Mouse (Mus musculus) liver, embryonic 13.5 days (tissue): ENCODE data around the gene Gm17359. TPM values are rescaled to one million over a fixed set of nuclear protein-coding genes. Genes with fewer than 3 reads are reported as not detected.

ENCODE experiments used
- ATAC-seq: fragments of 200-750 bp; cut with Nextera tagmentation; 2 replicates; pipeline ENCODE4 v1.8.0; 2017; ENCODE audit warnings: low read depth, mild to moderate bottlenecking, moderate number of reproducible peaks, moderate library complexity
- DNase-seq: peaks from one replicate; pipeline ENCODE4 v3.0.0; 2022
- H3K27ac ChIP-seq: fragments of 300-500 bp; sonication (generic); 2 replicates; pipeline ENCODE4 v1.5.1; 2015; ENCODE audit warnings: moderate library complexity, mild to moderate bottlenecking, inconsistent platforms
- H3K27me3 ChIP-seq: fragments of 300-500 bp; sonication (generic); 2 replicates; pipeline ENCODE4 v1.6.1; 2015; ENCODE audit warnings: mild to moderate bottlenecking, inconsistent platforms
- H3K36me3 ChIP-seq: fragments of 300-500 bp; sonication (generic); 2 replicates; pipeline ENCODE4 v1.6.1; 2015; ENCODE audit warnings: mild to moderate bottlenecking, inconsistent platforms
- H3K4me1 ChIP-seq: fragments of 300-500 bp; sonication (generic); replicated peaks from 2 replicates; pipeline ENCODE4 v1.6.1; 2015; ENCODE audit warnings: inconsistent platforms
- H3K4me2 ChIP-seq: fragments of 300-500 bp; sonication (generic); 2 replicates; pipeline ENCODE4 v1.6.1; 2015; ENCODE audit warnings: inconsistent platforms, mild to moderate bottlenecking, moderate library complexity
- H3K4me3 ChIP-seq: fragments of 300-500 bp; sonication (generic); replicated peaks from 2 replicates; pipeline ENCODE4 v1.5.1; 2015; ENCODE audit warnings: mild to moderate bottlenecking, inconsistent platforms
- H3K9ac ChIP-seq: fragments of 300-500 bp; sonication (generic); 2 replicates; pipeline ENCODE4 v1.6.1; 2015; ENCODE audit warnings: mild to moderate bottlenecking, inconsistent platforms
- H3K9me3 ChIP-seq: fragments of 300-500 bp; sonication (generic); replicated peaks from 2 replicates; pipeline ENCODE4 v1.6.1; 2016; ENCODE audit warnings: inconsistent platforms
- WGBS: fragments of 180-500 bp; shearing (Covaris S2); methylation state at CpG from one replicate; pipeline ENCODE4 v1.1.7; 2015; ENCODE audit not compliant: insufficient replicate concordance; 5-methylcytosine and 5-hydroxymethylcytosine counted together
- polyA plus RNA-seq: library from polyadenylated mRNA; unstranded; fragments of >200 nt; fragmentation: Nextera tagmentation; extraction: Ambion mirVana; gene quantifications from 2 replicates; pipeline ENCODE4 v1.2.1, GENCODE M21; 2015

The Gm17359 gene
- polyA plus RNA-seq, 1 experiment from 2014 or later = not detected

DNA sequence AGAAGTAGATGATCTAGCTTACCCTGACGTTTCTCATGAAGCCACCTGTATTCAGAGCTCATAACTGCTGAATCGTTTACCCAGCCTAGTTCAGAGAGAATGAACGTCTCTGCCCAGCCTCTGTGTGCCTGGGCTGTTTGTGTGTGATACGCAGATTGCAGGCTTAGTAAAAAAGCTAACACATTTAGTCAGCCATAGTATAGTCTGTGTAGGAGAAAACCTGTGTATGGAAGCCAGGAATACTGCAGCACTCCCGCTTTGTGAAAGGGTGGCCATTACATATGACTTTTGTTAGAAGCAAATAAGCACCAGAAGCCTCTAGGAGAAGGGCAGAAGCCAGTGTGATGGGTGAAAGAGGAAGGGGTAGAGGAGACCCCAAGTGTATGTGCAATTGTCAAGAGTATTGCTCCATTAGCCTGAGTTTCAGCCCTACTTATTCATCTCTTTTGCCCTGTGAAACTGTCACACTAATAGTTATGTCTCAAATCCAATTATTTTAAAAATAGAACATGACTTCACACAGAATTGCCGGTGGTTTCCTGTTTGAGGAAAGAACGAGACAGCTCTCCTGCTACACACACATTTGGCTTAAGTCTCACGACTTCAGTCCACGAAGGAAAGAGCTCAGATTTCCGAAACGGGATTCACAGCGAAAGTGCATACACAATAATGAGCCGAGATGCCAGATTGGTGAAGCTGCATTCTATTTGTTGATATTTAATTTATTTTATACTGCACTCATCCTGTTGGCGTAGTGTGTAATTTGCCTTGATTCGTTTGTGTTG is 24.0 kb downstream of the Gm17359 start:
- WGBS = 42% methylated on average over 15 of the region's 15 CpGs
- H3K9ac ChIP-seq = no peak overlapping the region
- no peak overlapping the region for H3K4me2 ChIP-seq
- no peaks in the 10 kb centered on the region for H3K27me3 ChIP-seq
- H3K9me3 ChIP-seq = no peaks in the 10 kb centered on the region
- H3K4me1 ChIP-seq = no peaks in the 10 kb centered on the region
- DNase-seq (no peak), ATAC-seq (no peak)
- H3K27ac ChIP-seq = no peak overlapping the region
- no peak overlapping the region for H3K4me3 ChIP-seq
- H3K36me3 ChIP-seq = no peaks in the 10 kb centered on the region

DNA sequence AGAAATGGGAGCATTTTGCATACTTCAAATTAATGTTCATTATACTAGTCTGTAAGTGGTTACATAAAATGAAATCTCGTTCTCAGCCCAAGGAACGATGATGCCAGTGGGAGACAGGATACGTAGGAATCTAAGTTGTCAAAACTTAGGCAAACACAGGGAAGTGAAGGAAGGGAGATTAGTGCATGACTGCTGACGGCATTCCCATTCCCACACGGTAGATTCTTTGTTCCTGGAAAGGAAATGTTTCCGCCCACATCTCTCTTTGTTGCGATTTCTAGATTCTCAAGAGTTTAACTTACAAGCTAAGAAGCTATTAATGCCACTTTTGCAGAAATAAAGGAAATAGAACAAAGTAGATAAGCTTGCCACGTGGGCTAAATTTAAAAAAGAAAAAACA is 29.6 kb downstream of the Gm17359 start:
- Histone ChIP-seq H3K27ac (no peak overlapping the region), H3K9me3 (no peaks in the 10 kb centered on the region), H3K4me1 (no peaks in the 10 kb centered on the region), H3K4me3 (no peak overlapping the region), H3K4me2 (no peak overlapping the region), H3K36me3 (no peaks in the 10 kb centered on the region), H3K9ac (no peak overlapping the region), H3K27me3 (no peaks in the 10 kb centered on the region)
- no peak for ATAC-seq
- DNase-seq = no peak
- WGBS = 55% methylated on average over 8 of the region's 8 CpGs

DNA sequence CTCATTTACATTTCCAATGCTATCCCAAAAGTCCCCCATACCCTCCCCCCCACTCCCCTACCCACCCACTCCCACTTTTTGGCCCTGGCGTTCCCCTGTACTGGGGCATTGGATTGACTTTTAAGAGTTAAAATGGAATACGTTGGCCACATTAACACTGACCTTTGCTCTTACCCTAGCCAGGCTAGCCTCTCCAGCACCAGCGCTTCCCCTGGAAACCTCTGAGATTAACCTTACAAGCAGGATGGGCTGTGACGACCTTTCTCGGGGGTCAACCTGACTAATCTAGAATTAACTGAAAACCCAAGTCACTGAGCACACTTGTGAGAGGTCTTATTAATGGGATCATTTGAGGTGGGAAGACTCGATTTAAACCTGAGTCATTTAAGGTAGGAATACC is 31.8 kb downstream of the Gm17359 start:
- Histone ChIP-seq H3K4me3 (no peak overlapping the region), H3K9ac (no peak overlapping the region), H3K4me1 (no peaks in the 10 kb centered on the region), H3K27me3 (no peaks in the 10 kb centered on the region), H3K4me2 (no peak overlapping the region), H3K36me3 (no peaks in the 10 kb centered on the region), H3K9me3 (no peaks in the 10 kb centered on the region), H3K27ac (no peak overlapping the region)
- WGBS = 49% methylated on average over 6 of the region's 6 CpGs
- DNase-seq (no peak), ATAC-seq (no peak)

DNA sequence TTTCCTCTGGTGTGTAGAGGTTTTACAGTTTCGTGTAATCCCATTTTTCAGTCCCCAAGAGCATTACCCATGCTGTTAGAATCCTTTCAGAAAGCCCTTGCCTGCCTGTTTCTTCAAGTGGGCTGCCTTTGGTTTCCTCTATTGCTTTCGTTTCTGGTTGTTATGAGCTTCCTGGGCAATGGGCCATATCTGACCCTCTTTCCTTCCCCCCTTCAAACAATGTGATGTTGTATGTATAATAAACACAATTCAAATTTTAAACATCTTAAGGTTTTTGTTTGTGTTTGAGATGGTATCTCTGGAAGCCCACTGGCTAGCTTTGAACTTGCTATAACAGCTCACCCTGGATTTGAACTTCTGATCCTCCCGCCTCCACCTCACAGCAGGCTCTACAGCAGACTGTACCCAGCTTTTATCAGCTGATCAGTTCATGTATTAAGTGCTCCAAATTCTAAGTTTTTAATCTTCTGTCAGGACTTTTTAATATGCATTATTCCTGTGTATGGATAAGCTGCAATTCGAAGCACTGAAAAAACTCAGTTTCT is 34.0 kb downstream of the Gm17359 start:
- Histone ChIP-seq H3K4me1 (no peaks in the 10 kb centered on the region), H3K9ac (no peak overlapping the region), H3K27me3 (no peaks in the 10 kb centered on the region), H3K9me3 (no peaks in the 10 kb centered on the region), H3K4me3 (no peak overlapping the region), H3K36me3 (no peaks in the 10 kb centered on the region), H3K4me2 (no peak overlapping the region), H3K27ac (no peak overlapping the region)
- WGBS = 52% methylated on average over 4 of the region's 4 CpGs
- DNase-seq (no peak), ATAC-seq (no peak)

DNA sequence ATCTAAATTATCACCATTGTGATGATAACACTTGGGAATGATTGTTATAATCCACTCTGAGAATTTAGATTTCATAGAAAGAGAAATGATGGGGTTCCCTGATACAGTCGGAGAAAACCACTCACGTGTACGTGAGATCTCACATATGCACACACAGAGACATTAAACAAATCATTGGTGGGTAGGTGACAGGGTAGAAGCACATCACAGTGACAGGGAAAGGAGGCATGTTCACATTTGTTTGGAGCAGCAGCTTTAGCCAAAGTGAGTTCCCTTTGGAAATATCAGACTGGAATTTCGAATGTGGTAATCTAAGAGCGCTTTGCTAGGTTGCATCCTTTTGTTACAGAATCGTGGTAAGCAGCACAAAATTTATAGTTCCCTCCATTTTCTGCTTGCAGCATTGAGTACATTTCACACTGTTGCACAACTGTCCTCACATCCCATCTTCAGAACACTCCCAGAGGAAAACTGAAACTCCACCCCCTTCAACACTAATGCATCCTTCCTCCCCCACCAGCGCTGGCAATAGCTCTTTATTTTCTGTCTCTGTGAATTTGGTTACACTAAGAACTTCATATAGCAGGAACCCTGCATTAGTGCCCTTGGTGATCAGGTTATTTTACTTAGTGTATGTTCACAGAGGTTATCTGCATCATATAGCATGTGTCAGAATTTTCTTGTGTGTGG is 35.2 kb downstream of the Gm17359 start:
- ATAC-seq (no peak), DNase-seq (no peak)
- H3K4me3 ChIP-seq = no peak overlapping the region
- H3K9ac ChIP-seq = no peak overlapping the region
- no peaks in the 10 kb centered on the region for H3K4me1 ChIP-seq
- 61% methylated on average over 7 of the region's 7 CpGs for WGBS
- no peak overlapping the region for H3K4me2 ChIP-seq
- no peaks in the 10 kb centered on the region for H3K36me3 ChIP-seq
- H3K9me3 ChIP-seq = no peaks in the 10 kb centered on the region
- no peak overlapping the region for H3K27ac ChIP-seq
- no peaks in the 10 kb centered on the region for H3K27me3 ChIP-seq

DNA sequence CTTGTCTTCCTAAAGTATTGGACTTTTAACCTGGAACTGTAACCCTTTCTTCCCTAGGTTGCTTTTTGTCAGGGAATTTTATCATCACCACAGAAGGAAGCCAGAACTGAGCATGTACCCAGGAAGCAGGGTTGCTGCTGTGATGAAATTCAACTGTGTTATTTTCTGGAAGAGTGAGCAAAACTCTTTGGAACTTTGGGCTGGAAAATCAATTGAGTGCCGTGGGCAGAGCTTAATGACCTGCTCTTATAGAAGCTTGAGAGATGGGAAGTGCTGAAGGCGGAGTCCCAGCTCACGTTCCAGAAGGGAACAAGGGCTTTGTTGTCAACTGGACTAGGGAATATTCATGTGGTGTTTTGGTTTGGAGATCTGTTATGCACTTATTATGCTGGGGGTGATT is 37.5 kb downstream of the Gm17359 start:
- Histone ChIP-seq H3K27ac (no peak overlapping the region), H3K36me3 (no peaks in the 10 kb centered on the region), H3K4me1 (no peaks in the 10 kb centered on the region), H3K27me3 (no peaks in the 10 kb centered on the region), H3K4me3 (no peak overlapping the region), H3K9ac (no peak overlapping the region), H3K9me3 (no peaks in the 10 kb centered on the region), H3K4me2 (no peak overlapping the region)
- 53% methylated on average over 3 of the region's 3 CpGs for WGBS
- ATAC-seq (no peak), DNase-seq (no peak)

DNA sequence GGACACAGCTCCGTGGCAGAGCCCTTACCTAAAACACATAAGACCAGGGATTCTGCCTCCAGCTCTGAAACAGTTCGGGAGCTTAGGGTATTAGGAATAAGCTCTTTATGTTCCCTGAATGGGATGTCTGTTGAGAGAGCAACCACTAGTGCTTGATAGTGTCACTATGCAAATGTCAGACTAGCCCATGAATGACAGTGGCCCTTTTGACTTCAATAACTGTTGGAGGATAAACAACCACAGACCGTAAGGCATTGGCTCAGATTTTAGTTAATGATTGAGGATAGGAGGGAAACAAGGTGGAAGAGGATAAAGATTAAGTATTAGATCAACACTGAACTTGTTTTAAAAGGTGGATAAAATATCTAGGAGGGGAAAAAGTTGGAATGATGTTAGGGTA is 41.6 kb downstream of the Gm17359 start:
- ATAC-seq (no peak), DNase-seq (no peak)
- Histone ChIP-seq H3K4me2 (no peak overlapping the region), H3K9me3 (no peaks in the 10 kb centered on the region), H3K4me1 (no peaks in the 10 kb centered on the region), H3K9ac (no peak overlapping the region), H3K27me3 (no peaks in the 10 kb centered on the region), H3K36me3 (no peaks in the 10 kb centered on the region), H3K4me3 (no peak overlapping the region), H3K27ac (no peak overlapping the region)
- WGBS = 51% methylated on average over 3 of the region's 3 CpGs

DNA sequence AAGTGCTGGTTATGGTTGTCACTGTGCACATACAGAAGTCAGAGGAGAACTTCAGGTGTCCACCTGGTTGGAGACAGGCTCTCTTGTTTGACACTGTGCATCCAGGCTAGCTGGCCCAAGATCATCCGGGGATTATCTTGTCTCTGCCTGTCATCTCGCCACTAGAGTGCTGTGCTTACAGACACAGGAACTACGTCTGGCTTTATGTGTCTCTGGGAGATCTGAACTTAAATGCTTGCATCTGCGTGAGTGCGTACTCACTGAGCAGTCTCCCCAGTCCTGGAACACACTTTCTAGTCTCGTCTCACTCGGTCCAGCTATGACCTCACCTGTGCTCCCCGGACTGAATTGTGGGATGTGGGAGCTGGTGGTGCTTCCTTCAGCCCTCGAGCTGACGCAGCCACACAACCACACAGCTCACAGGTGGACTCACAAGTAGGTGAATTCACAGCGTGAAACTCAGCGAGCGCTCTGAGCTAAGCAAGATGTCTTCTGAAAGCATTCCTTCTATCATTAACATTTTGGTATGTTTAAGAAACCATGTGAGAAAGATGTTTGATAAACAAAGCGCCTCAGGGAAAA is 42.9 kb downstream of the Gm17359 start:
- Histone ChIP-seq H3K27me3 (no peaks in the 10 kb centered on the region), H3K4me1 (no peaks in the 10 kb centered on the region), H3K4me2 (no peak overlapping the region), H3K4me3 (no peak overlapping the region), H3K9ac (no peak overlapping the region), H3K36me3 (no peaks in the 10 kb centered on the region), H3K9me3 (no peaks in the 10 kb centered on the region), H3K27ac (no peak overlapping the region)
- WGBS = 64% methylated on average over 14 of the region's 14 CpGs
- ATAC-seq (no peak), DNase-seq (no peak)

DNA sequence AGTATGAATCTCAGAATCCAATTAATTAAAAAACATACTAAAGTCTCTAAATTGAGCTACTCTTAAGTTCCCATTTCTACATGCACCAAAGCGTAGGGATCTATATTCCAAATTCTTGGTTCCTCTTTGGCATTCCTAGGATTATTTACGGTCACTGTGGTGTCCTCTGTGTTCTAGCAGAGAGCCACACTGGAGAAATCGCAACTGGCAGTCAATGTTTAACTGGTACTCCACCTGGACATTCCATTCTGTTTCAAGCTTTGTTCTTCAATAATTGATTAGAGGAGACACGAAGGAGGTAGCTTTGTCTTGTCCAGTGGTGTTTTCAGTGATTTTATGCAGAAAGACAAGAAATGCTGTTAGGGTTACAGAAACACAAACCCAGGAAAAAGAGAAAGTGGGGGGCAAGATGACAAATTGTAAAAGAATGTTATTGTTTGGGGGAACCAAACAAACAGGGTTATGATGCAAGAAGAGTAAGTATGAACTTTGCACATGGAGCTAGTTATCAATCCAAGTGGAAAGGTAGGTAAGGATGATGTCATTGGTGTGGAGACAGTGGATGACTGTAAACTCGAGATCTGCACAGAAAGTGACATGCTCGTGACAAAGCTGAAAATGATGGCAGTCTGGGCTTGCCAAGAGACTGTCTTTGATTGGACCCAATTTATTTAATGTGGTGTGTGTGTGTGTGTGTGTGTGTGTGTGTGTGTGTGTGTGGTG is 43.6 kb downstream of the Gm17359 start:
- Histone ChIP-seq H3K36me3 (no peaks in the 10 kb centered on the region), H3K4me2 (no peak overlapping the region), H3K4me3 (no peak overlapping the region), H3K27me3 (no peaks in the 10 kb centered on the region), H3K4me1 (no peaks in the 10 kb centered on the region), H3K9ac (no peak overlapping the region), H3K27ac (no peak overlapping the region), H3K9me3 (no peaks in the 10 kb centered on the region)
- WGBS = 51% methylated on average over 6 of the region's 6 CpGs
- ATAC-seq = 0 out of 2 replicates have a peak, but pooled peaks have one; percentile 34
- no peak for DNase-seq

DNA sequence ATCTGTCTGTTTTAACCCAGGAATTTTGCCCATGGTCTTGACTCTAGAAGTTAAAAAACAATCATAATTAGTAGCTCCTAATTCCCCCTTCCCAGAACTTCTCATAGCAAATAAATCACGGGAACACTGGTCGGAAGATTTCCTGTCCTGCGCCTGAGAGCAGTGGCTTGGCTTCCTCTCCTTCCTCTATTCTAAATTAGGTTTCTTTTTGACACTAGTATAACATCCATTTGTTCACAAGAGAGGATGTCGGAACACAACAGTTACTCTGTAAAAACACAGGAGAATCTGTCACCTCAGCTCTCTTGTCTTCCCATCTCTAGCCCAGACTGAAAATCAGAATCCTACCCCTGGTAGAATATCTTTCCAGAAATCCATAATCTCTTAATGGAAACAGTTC is 44.9 kb downstream of the Gm17359 start:
- no peak overlapping the region for H3K4me3 ChIP-seq
- no peaks in the 10 kb centered on the region for H3K4me1 ChIP-seq
- H3K27me3 ChIP-seq = no peaks in the 10 kb centered on the region
- 28% methylated on average over 4 of the region's 4 CpGs for WGBS
- no peak for DNase-seq
- ATAC-seq = no peak
- H3K9ac ChIP-seq = no peak overlapping the region
- no peaks in the 10 kb centered on the region for H3K9me3 ChIP-seq
- no peak overlapping the region for H3K4me2 ChIP-seq
- no peaks in the 10 kb centered on the region for H3K36me3 ChIP-seq
- H3K27ac ChIP-seq = no peak overlapping the region

DNA sequence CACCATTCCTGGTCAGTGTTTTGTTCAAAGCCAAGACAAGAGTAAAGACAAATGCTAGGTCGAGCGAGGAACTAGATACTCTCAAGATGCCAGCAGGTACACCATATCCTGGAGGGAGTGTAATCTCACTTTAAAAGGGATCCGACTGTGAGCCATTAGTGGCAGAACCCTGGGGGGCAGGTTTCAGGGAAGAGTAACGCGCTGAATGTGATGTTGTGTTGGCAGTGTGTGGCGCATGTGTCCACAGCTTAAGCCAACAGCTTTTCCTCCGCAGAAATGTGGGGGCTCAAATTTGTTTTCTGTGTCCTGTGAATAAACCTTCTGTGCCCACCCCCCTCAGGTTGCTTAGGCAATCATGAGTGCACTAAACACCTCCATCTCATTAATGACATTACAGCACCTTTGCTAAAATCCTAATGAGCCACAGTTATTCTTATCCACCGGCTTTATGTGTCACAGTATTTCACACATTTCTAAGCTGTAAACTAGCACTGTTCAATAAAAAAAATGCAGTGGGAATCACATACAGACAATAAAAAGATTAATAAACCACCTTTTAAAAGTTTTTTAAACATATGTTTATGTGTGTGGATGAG is 49.1 kb downstream of the Gm17359 start:
- ATAC-seq (no peak), DNase-seq (no peak)
- no peak overlapping the region for H3K9ac ChIP-seq
- no peaks in the 10 kb centered on the region for H3K4me1 ChIP-seq
- no peak overlapping the region for H3K4me2 ChIP-seq
- H3K27me3 ChIP-seq = no peaks in the 10 kb centered on the region
- H3K9me3 ChIP-seq = no peaks in the 10 kb centered on the region
- H3K36me3 ChIP-seq = no peaks in the 10 kb centered on the region
- WGBS = 41% methylated on average over 8 of the region's 8 CpGs
- H3K27ac ChIP-seq = no peak overlapping the region
- H3K4me3 ChIP-seq = no peak overlapping the region
